Mouse (Mus musculus): ENCODE results near the gene Ube2g2. TPM values are rescaled to one million over a fixed set of nuclear protein-coding genes. Genes with fewer than 3 reads are reported as not detected.
A peak's percentile ranks its signal among the peaks of the same experiment; 100 is the strongest.

The Ube2g2 gene
- polyA plus RNA-seq, 1 experiment from 2014 or later, result 78.1 TPM

DNA sequence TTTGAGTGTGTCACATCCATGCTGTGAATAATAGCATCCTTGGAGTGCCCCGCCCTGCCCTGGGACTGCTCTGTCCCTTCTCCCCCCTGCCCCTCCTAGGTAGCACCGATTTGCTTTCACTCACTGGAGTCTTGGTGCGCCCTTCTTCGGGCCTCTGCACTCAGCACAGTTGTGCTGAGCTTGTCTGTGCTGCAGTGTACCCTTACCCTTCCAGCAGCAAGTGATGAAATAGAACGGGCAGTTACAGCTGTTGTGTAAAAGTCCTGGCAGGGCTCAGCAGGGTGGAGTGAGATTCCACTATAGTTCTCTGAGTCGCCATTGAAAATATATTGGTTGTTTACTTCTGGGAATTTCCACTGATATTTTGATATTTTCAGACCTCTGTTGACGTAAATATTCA is 4.0 kb downstream of the Ube2g2 start:
- Histone ChIP-seq H3K27ac (ENCODE audit: low read depth, low read length) (no peak overlapping the region), H3K4me3 (ENCODE audit: low read depth, low read length) (no peak overlapping the region), H3K27me3 (ENCODE audit: control insufficient read depth, insufficient read depth, low read length) (no peaks in the 10 kb centered on the region), H3K4me1 (replicated peaks; ENCODE audit: control insufficient read depth, insufficient read depth, low read length) (peaks cover 10% of the 10 kb centered on the region; the same call in 1 of the 2 replicates), H3K9ac (ENCODE audit: low read length) (no peak overlapping the region), H3K36me3 (ENCODE audit: control insufficient read depth, insufficient read depth, low read length) (no peaks in the 10 kb centered on the region; the same call in 1 of the 2 replicates), H3K9me3 (ENCODE audit: control insufficient read depth, low read length) (no peaks in the 10 kb centered on the region), H3K4me2 (ENCODE audit: low read depth, low read length, severe bottlenecking) (no peak overlapping the region)
- no peak for DNase-seq (ENCODE audit: low spot score)
- 91% methylated on average over 7 of the region's 7 CpGs for WGBS
- no peak for ATAC-seq (replicated peaks; ENCODE audit: low FRiP score)

DNA sequence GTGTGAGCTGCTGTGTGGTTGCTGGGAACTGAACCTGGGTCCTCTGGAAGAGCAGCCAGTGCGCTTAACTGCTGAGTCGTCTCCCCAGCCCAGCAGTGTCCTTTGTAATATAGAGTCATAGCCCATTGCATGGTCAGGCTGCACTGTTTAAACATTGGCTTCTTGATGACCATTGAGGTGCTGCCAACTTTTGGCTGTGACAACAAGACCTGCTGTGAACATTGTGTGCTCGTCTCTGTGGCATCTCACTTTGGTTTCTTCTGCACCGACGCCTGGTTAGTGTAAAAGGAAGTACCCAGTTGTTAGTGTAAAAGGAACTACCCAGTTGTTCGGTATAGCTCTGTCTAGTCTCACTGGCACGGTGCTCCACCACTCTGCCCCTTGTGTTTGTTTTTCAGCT is 4.5 kb downstream of the Ube2g2 start:
- WGBS, result 93% methylated on average over 7 of the region's 7 CpGs
- Histone ChIP-seq H3K27me3 (ENCODE audit: control insufficient read depth, insufficient read depth, low read length) (no peaks in the 10 kb centered on the region), H3K9me3 (ENCODE audit: control insufficient read depth, low read length) (no peaks in the 10 kb centered on the region), H3K4me1 (replicated peaks; ENCODE audit: control insufficient read depth, insufficient read depth, low read length) (peaks cover 8% of the 10 kb centered on the region; the same call in 1 of the 2 replicates), H3K4me2 (ENCODE audit: low read depth, low read length, severe bottlenecking) (no peak overlapping the region), H3K4me3 (ENCODE audit: low read depth, low read length) (no peak overlapping the region), H3K36me3 (ENCODE audit: control insufficient read depth, insufficient read depth, low read length) (no peaks in the 10 kb centered on the region; the same call in 1 of the 2 replicates), H3K9ac (ENCODE audit: low read length) (no peak overlapping the region), H3K27ac (ENCODE audit: low read depth, low read length) (no peak overlapping the region)
- DNase-seq (ENCODE audit: low spot score), result no peak
- no peak for ATAC-seq (replicated peaks; ENCODE audit: low FRiP score)

DNA sequence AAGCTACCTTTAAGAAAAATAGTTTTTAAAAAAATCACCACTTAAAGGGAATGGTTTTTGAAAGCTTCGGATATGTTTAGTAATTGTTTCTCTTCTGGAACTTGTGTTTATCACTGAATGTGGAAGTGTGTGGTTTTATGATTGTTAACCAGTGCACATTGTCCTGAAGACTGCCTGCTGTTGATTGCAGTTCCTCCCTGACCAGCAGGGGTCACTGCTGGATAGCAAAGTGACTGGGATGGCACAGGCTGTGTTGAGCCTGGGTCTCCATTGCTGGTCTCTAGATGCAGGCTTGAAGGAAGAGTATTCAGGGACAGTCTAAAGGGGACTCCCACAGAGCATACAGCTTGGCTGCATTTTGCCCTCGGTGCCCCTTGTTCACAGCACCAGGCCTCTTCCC is 5.4 kb downstream of the Ube2g2 start:
- 42% methylated on average over 2 of the region's 2 CpGs for WGBS
- Histone ChIP-seq H3K4me3 (ENCODE audit: low read depth, low read length) (no peak overlapping the region), H3K9ac (ENCODE audit: low read length) (no peak overlapping the region), H3K36me3 (ENCODE audit: control insufficient read depth, insufficient read depth, low read length) (no peaks in the 10 kb centered on the region; the same call in 1 of the 2 replicates), H3K27me3 (ENCODE audit: control insufficient read depth, insufficient read depth, low read length) (no peaks in the 10 kb centered on the region), H3K9me3 (ENCODE audit: control insufficient read depth, low read length) (no peaks in the 10 kb centered on the region), H3K27ac (ENCODE audit: low read depth, low read length) (no peak overlapping the region), H3K4me2 (ENCODE audit: low read depth, low read length, severe bottlenecking) (no peak overlapping the region), H3K4me1 (replicated peaks; ENCODE audit: control insufficient read depth, insufficient read depth, low read length) (peaks cover 7% of the 10 kb centered on the region; the same call in 1 of the 2 replicates)
- peak; percentile 77 for ATAC-seq (replicated peaks; ENCODE audit: low FRiP score)
- DNase-seq (ENCODE audit: low spot score), result peak; percentile 89

DNA sequence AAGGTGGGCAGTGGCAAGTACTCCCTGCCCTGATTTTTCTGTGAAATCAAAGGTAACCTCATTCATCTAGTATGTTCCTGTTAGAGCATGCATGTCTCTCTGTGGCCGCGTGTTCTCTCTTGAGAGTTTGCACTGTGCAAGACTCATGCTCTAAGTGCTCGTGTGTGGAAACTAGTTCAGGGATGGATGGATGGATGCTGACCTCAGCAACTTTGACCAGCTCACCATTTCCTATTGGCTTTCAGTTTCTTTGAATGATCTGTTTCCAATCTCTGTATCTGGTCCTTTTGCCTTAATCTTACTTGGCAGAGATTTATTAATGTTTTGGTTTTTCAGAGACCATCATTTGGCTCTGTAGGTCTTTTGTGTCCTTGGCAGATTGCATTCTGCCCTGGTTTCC is 7.1 kb downstream of the Ube2g2 start:
- no peaks in the 10 kb centered on the region for H3K9me3 ChIP-seq (ENCODE audit: control insufficient read depth, low read length)
- no peak for ATAC-seq (replicated peaks; ENCODE audit: low FRiP score)

DNA sequence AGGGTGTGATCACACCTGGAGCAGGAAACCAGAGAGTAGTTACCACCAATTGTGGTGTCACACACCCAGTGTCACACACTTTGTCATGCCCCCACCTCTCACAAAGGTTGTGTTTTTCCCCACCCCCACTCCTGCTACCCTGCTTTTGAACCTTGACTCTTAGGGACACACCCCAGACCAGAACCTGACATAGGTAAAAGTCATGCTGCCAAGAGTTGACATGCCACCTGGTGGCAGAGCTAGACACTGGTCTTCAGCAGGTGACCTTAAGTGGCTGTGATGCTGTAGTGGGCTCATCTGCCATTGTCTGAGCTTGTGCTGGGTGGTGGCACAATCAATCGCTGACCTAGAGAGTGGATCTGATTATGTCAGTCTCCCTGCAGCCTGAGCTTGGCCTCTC is 7.9 kb downstream of the Ube2g2 start:
- Histone ChIP-seq H3K27ac (ENCODE audit: low read depth, low read length) (no peak overlapping the region), H3K27me3 (ENCODE audit: control insufficient read depth, insufficient read depth, low read length) (no peaks in the 10 kb centered on the region), H3K4me2 (ENCODE audit: low read depth, low read length, severe bottlenecking) (no peak overlapping the region), H3K36me3 (ENCODE audit: control insufficient read depth, insufficient read depth, low read length) (no peaks in the 10 kb centered on the region; the same call in 1 of the 2 replicates), H3K4me3 (ENCODE audit: low read depth, low read length) (no peak overlapping the region), H3K4me1 (replicated peaks; ENCODE audit: control insufficient read depth, insufficient read depth, low read length) (no peaks in the 10 kb centered on the region), H3K9ac (ENCODE audit: low read length) (no peak overlapping the region), H3K9me3 (ENCODE audit: control insufficient read depth, low read length) (no peaks in the 10 kb centered on the region)
- DNase-seq (ENCODE audit: low spot score) (no peak), ATAC-seq (replicated peaks; ENCODE audit: low FRiP score) (no peak)
- 100% methylated on average over 1 of the region's 1 CpGs for WGBS

More for the DNA sequence above, 7.1 kb downstream of the Ube2g2 start:
- H3K4me1 ChIP-seq (replicated peaks; ENCODE audit: control insufficient read depth, insufficient read depth, low read length), result 0 out of 2 replicates have a peak, but pooled peaks cover 2% of the 10 kb centered on the region
- 92% methylated on average over 3 of the region's 3 CpGs for WGBS
- no peak overlapping the region for H3K4me3 ChIP-seq (ENCODE audit: low read depth, low read length)
- H3K27ac ChIP-seq (ENCODE audit: low read depth, low read length), result no peak overlapping the region
- H3K36me3 ChIP-seq (ENCODE audit: control insufficient read depth, insufficient read depth, low read length), result no peaks in the 10 kb centered on the region; the same call in 1 of the 2 replicates
- no peaks in the 10 kb centered on the region for H3K27me3 ChIP-seq (ENCODE audit: control insufficient read depth, insufficient read depth, low read length)
- no peak overlapping the region for H3K4me2 ChIP-seq (ENCODE audit: low read depth, low read length, severe bottlenecking)
- H3K9ac ChIP-seq (ENCODE audit: low read length), result no peak overlapping the region
- no peak for DNase-seq (ENCODE audit: low spot score)

DNA sequence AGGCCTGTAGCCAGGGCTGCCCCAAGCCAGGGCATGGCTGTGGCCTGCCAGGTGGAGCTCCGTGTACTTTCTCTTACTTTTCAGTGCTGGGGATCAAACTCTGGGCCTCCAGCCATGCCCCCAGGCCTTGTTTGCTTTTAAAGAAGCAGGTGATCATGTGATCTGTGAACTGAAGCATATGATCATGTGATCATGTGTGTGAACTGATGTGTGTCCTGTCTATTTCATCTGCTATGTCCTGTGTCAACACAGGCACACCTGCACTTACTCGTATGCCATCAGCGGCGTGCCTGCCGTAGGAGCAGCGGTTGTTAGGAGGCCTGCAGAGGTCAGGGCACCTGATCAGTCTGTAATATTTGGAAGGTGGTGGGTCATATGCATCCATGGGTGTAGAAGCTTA is 11.9 kb downstream of the Ube2g2 start:
- WGBS, result 94% methylated on average over 6 of the region's 6 CpGs
- Histone ChIP-seq H3K9ac (ENCODE audit: low read length) (no peak overlapping the region), H3K4me3 (ENCODE audit: low read depth, low read length) (no peak overlapping the region), H3K27me3 (ENCODE audit: control insufficient read depth, insufficient read depth, low read length) (no peaks in the 10 kb centered on the region), H3K9me3 (ENCODE audit: control insufficient read depth, low read length) (no peaks in the 10 kb centered on the region), H3K27ac (ENCODE audit: low read depth, low read length) (no peak overlapping the region), H3K4me2 (ENCODE audit: low read depth, low read length, severe bottlenecking) (no peak overlapping the region), H3K4me1 (replicated peaks; ENCODE audit: control insufficient read depth, insufficient read depth, low read length) (no peaks in the 10 kb centered on the region), H3K36me3 (ENCODE audit: control insufficient read depth, insufficient read depth, low read length) (no peaks in the 10 kb centered on the region; the same call in 1 of the 2 replicates)
- no peak for ATAC-seq (replicated peaks; ENCODE audit: low FRiP score)
- no peak for DNase-seq (ENCODE audit: low spot score)

DNA sequence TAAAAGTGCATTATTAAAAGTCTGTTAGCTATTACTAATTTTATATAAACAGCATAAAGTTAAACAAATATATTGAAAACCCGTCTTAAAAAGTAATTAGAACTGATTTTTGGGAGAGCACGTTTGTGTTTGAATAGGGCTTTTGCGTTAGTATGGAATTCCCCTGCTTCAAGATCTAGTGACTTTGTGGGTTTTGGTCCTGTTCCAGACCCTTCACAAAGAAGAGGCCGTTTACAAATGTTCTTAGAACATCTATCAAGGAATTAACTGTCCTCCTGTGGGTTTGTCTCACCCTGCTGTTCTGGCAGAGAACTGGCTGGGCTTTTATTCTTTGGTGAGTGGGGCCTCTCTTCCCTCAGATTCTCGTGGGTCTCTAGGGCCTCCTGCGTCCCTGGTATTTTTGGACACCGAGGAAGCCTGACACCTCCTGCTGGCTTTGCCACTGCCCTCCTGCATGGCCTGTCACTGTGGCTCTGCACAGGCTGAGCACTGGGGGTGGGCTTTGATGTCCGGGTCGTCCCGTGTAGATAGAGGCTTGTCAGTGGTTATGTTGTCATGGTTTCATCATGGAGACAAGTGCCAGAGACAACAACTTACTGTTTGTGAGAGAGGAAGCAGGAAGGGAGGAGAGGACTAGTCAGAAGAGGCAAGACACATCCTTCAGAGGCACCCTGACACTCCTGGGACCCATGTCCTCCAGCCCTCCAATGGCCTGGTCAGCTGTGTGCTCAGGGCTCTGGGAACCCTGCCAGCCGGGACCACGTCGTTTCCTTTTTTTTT is 12.6 kb downstream of the Ube2g2 start:
- no peaks in the 10 kb centered on the region for H3K4me1 ChIP-seq (replicated peaks; ENCODE audit: control insufficient read depth, insufficient read depth, low read length)
- H3K4me3 ChIP-seq (ENCODE audit: low read depth, low read length), result no peak overlapping the region
- H3K4me2 ChIP-seq (ENCODE audit: low read depth, low read length, severe bottlenecking), result no peak overlapping the region
- no peak overlapping the region for H3K27ac ChIP-seq (ENCODE audit: low read depth, low read length)
- H3K9ac ChIP-seq (ENCODE audit: low read length), result no peak overlapping the region
- no peaks in the 10 kb centered on the region; the same call in 1 of the 2 replicates for H3K36me3 ChIP-seq (ENCODE audit: control insufficient read depth, insufficient read depth, low read length)
- no peaks in the 10 kb centered on the region for H3K9me3 ChIP-seq (ENCODE audit: control insufficient read depth, low read length)
- no peak for DNase-seq (ENCODE audit: low spot score)
- WGBS, result 78% methylated on average over 13 of the region's 13 CpGs
- no peaks in the 10 kb centered on the region for H3K27me3 ChIP-seq (ENCODE audit: control insufficient read depth, insufficient read depth, low read length)
- ATAC-seq (replicated peaks; ENCODE audit: low FRiP score), result no peak

DNA sequence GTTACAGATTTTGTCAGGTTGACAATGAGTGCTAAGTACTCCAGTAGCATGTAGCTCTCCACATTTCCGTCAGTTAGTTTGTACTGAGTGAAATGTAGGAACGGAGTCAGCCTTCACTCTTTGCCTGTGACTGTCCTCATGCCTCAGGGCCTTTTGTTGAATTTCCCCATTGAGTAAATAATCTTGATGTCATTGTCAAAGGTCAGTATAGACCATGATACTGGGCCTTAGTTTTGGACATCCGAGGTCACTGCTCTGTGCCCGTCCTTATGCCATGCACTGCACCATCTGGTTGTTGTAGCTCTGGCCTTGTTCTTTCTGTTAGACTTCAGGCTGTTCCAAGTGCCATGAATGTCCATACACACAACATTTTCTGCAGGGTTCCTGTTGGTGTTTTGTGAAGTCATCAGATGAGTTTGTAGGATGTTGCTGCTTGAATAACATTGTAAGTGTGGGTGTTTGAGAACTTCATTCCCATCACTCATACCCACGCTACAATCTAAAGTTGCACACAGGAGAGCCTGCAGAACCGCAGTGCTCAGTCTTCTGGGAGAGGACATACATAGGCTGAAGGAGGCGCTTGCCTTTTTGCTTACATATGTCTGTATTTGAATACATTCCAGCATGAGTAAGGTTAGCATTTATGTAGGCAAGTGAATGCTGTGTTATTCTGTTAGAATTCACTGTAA is 14.3 kb downstream of the Ube2g2 start:
- no peaks in the 10 kb centered on the region for H3K27me3 ChIP-seq (ENCODE audit: control insufficient read depth, insufficient read depth, low read length)
- ATAC-seq (replicated peaks; ENCODE audit: low FRiP score) (no peak), DNase-seq (ENCODE audit: low spot score) (no peak)
- H3K4me1 ChIP-seq (replicated peaks; ENCODE audit: control insufficient read depth, insufficient read depth, low read length), result no peaks in the 10 kb centered on the region
- H3K9me3 ChIP-seq (ENCODE audit: control insufficient read depth, low read length), result no peaks in the 10 kb centered on the region
- no peak overlapping the region for H3K9ac ChIP-seq (ENCODE audit: low read length)
- WGBS, result 93% methylated on average over 7 of the region's 7 CpGs
- H3K27ac ChIP-seq (ENCODE audit: low read depth, low read length), result no peak overlapping the region
- no peaks in the 10 kb centered on the region; the same call in 1 of the 2 replicates for H3K36me3 ChIP-seq (ENCODE audit: control insufficient read depth, insufficient read depth, low read length)
- H3K4me2 ChIP-seq (ENCODE audit: low read depth, low read length, severe bottlenecking), result no peak overlapping the region
- no peak overlapping the region for H3K4me3 ChIP-seq (ENCODE audit: low read depth, low read length)
